Mouse (Mus musculus): ENCODE results near the gene Cox8c.

Cox8c gene

GRCm38 (mm10) chr12:102899091-102899490, at the start of gene Cox8c:
Gene Cox8c, plus strand, starts transcription at chr12:102899316.
- DNase-seq (ENCODE audit: low read depth, low spot score): no peak

GRCm38 (mm10) chr12:102860806-102861205, 38.3 kb upstream of the Cox8c start:
- DNase-seq (ENCODE audit: low read depth, low spot score): no peak

GRCm38 (mm10) chr12:102869802-102870201, 29.3 kb upstream of the Cox8c start:
- no peak for DNase-seq (ENCODE audit: low read depth, low spot score)

- DNase-seq (ENCODE audit: low read depth, low spot score): no peak
Observed at GRCm38 (mm10) chr12:102870527-102870926, 28.6 kb upstream of the Cox8c start.

- DNase-seq (ENCODE audit: low read depth, low spot score): peak; percentile 68
Observed at GRCm38 (mm10) chr12:102877301-102878030, 21.6 kb upstream of the Cox8c start.

GRCm38 (mm10) chr12:102878031-102878823, 20.9 kb upstream of the Cox8c start, which contains the start of gene Btbd7:
Gene Btbd7, minus strand, starts transcription at chr12:102878471.
- DNase-seq (ENCODE audit: low read depth, low spot score): peak; percentile 97

- DNase-seq (ENCODE audit: low read depth, low spot score): no peak
Observed at GRCm38 (mm10) chr12:102878901-102879300, 20.2 kb upstream of the Cox8c start.

- peak; percentile 92 for DNase-seq (ENCODE audit: low read depth, low spot score)
Observed at GRCm38 (mm10) chr12:102885735-102886134, 13.4 kb upstream of the Cox8c start.

- no peak for DNase-seq (ENCODE audit: low read depth, low spot score)
Observed at GRCm38 (mm10) chr12:102887366-102887765, 11.8 kb upstream of the Cox8c start.

- DNase-seq (ENCODE audit: low read depth, low spot score): no peak
Observed at GRCm38 (mm10) chr12:102888568-102888967, 10.5 kb upstream of the Cox8c start.

- peak; percentile 96 for DNase-seq (ENCODE audit: low read depth, low spot score)
Observed at GRCm38 (mm10) chr12:102908191-102908590, 9.1 kb downstream of the Cox8c start.

- DNase-seq (ENCODE audit: low read depth, low spot score): no peak
Observed at GRCm38 (mm10) chr12:102916073-102916472, 17.0 kb downstream of the Cox8c start.

GRCm38 (mm10) chr12:102929764-102930163, 30.6 kb downstream of the Cox8c start:
- no peak for DNase-seq (ENCODE audit: low read depth, low spot score)

GRCm38 (mm10) chr12:102930335-102930734, 31.2 kb downstream of the Cox8c start:
- DNase-seq (ENCODE audit: low read depth, low spot score): no peak

GRCm38 (mm10) chr12:102930789-102931188, 31.7 kb downstream of the Cox8c start:
- DNase-seq (ENCODE audit: low read depth, low spot score): no peak

GRCm38 (mm10) chr12:102935892-102936291, 36.8 kb downstream of the Cox8c start:
- no peak for DNase-seq (ENCODE audit: low read depth, low spot score)

- DNase-seq (ENCODE audit: low read depth, low spot score): no peak
Observed at GRCm38 (mm10) chr12:102945571-102945970, 46.5 kb downstream of the Cox8c start.

GRCm38 (mm10) chr12:102947826-102948225, 48.7 kb downstream of the Cox8c start:
- DNase-seq (ENCODE audit: low read depth, low spot score): no peak

- peak; percentile 96 for DNase-seq (ENCODE audit: low read depth, low spot score)
Observed at GRCm38 (mm10) chr12:102948778-102949394, 49.8 kb downstream of the Cox8c start, which contains the start of gene Unc79. Gene Unc79, plus strand, starts transcription at chr12:102948859.

- peak; percentile 96 for DNase-seq (ENCODE audit: low read depth, low spot score)
Observed at GRCm38 (mm10) chr12:102949395-102950208, 50.5 kb downstream of the Cox8c start.

All from brain, adult 2 months (tissue).